Mouse (Mus musculus): ENCODE results near the gene Zbtb20. TPM values are rescaled to one million over a fixed set of nuclear protein-coding genes. Genes with fewer than 3 reads are reported as not detected.

The Zbtb20 gene
- polyA plus RNA-seq, 1 experiment from 2014 or later, result 38.1 TPM

GRCm38 (mm10) chr16:42874910-42875851 lies 500 bp upstream of the Zbtb20 start:
- peak; percentile 96 for ATAC-seq (ENCODE audit: insufficient number of reproducible peaks, low FRiP score)
- peak overlapping the region; percentile 74 for H3K4me3 ChIP-seq
- peak overlapping the region; percentile 74 for H3K4me2 ChIP-seq
- no peaks in the 10 kb centered on the region for H3K4me1 ChIP-seq (replicated peaks)
- H3K27me3 ChIP-seq (replicated peaks), result no peaks in the 10 kb centered on the region
- no peaks in the 10 kb centered on the region for H3K9me3 ChIP-seq (replicated peaks)
- WGBS, result under 1% methylated on average over 54 of the region's 54 CpGs
- H3K9ac ChIP-seq, result peak overlapping the region; percentile 85
- no peaks in the 10 kb centered on the region for H3K36me3 ChIP-seq
- H3K27ac ChIP-seq (ENCODE audit: poor library complexity, severe bottlenecking), result peak overlapping the region; percentile 99

GRCm38 (mm10) chr16:42876021-42877000 lies 630 bp downstream of the Zbtb20 start:
- peak; percentile 71 for ATAC-seq (ENCODE audit: insufficient number of reproducible peaks, low FRiP score)
- Histone ChIP-seq H3K9ac (peak overlapping the region; percentile 85), H3K4me2 (peak overlapping the region; percentile 74), H3K4me1 (replicated peaks) (no peaks in the 10 kb centered on the region), H3K9me3 (replicated peaks) (no peaks in the 10 kb centered on the region), H3K36me3 (no peaks in the 10 kb centered on the region), H3K27ac (ENCODE audit: poor library complexity, severe bottlenecking) (peak overlapping the region; percentile 99), H3K4me3 (peak overlapping the region; percentile 74), H3K27me3 (replicated peaks) (no peaks in the 10 kb centered on the region)
- under 1% methylated on average over 23 of the region's 62 CpGs for whole genome bisulfite sequencing

GRCm38 (mm10) chr16:42880046-42880445 lies 4.4 kb downstream of the Zbtb20 start:
- no peak overlapping the region for H3K9ac ChIP-seq
- H3K27me3 ChIP-seq (replicated peaks), result no peaks in the 10 kb centered on the region
- no peak for ATAC-seq (ENCODE audit: insufficient number of reproducible peaks, low FRiP score)
- H3K4me2 ChIP-seq, result no peak overlapping the region
- no peaks in the 10 kb centered on the region for H3K36me3 ChIP-seq
- H3K9me3 ChIP-seq (replicated peaks), result no peaks in the 10 kb centered on the region
- 83% methylated on average over 3 of the region's 3 CpGs for WGBS
- H3K4me3 ChIP-seq, result no peak overlapping the region
- no peaks in the 10 kb centered on the region for H3K4me1 ChIP-seq (replicated peaks)
- H3K27ac ChIP-seq (ENCODE audit: poor library complexity, severe bottlenecking), result no peak overlapping the region

- 58% methylated on average over 2 of the region's 2 CpGs for WGBS
- H3K27me3 ChIP-seq (replicated peaks), result no peaks in the 10 kb centered on the region
- H3K9ac ChIP-seq, result no peak overlapping the region
- no peak overlapping the region for H3K4me2 ChIP-seq
- ATAC-seq (ENCODE audit: insufficient number of reproducible peaks, low FRiP score), result no peak
- 0 out of 2 replicates have a peak overlapping the region, but pooled peaks have one; percentile 11 for H3K27ac ChIP-seq (ENCODE audit: poor library complexity, severe bottlenecking)
- H3K4me3 ChIP-seq, result no peak overlapping the region
- H3K9me3 ChIP-seq (replicated peaks), result no peaks in the 10 kb centered on the region
- peaks cover 5% of the 10 kb centered on the region for H3K4me1 ChIP-seq (replicated peaks)
- H3K36me3 ChIP-seq, result no peaks in the 10 kb centered on the region
These were observed 9.9 kb downstream of the Zbtb20 start for GRCm38 (mm10) chr16:42885538-42885937.

GRCm38 (mm10) chr16:42885964-42886363 lies 10.3 kb downstream of the Zbtb20 start:
- ATAC-seq (ENCODE audit: insufficient number of reproducible peaks, low FRiP score), result no peak
- Histone ChIP-seq H3K27me3 (replicated peaks) (no peaks in the 10 kb centered on the region), H3K9me3 (replicated peaks) (no peaks in the 10 kb centered on the region), H3K4me3 (no peak overlapping the region), H3K9ac (no peak overlapping the region), H3K27ac (ENCODE audit: poor library complexity, severe bottlenecking) (no peak overlapping the region), H3K4me2 (no peak overlapping the region), H3K36me3 (no peaks in the 10 kb centered on the region), H3K4me1 (replicated peaks) (peaks cover 5% of the 10 kb centered on the region)
- WGBS, result 77% methylated on average over 7 of the region's 7 CpGs

- Histone ChIP-seq H3K4me2 (no peak overlapping the region), H3K9me3 (replicated peaks) (no peaks in the 10 kb centered on the region), H3K27me3 (replicated peaks) (no peaks in the 10 kb centered on the region), H3K27ac (ENCODE audit: poor library complexity, severe bottlenecking) (no peak overlapping the region), H3K4me1 (replicated peaks) (no peaks in the 10 kb centered on the region), H3K4me3 (no peak overlapping the region), H3K36me3 (no peaks in the 10 kb centered on the region), H3K9ac (no peak overlapping the region)
- 81% methylated on average over 3 of the region's 3 CpGs for WGBS
- no peak for ATAC-seq (ENCODE audit: insufficient number of reproducible peaks, low FRiP score)
These were observed 21.5 kb downstream of the Zbtb20 start for GRCm38 (mm10) chr16:42897125-42897693.

- no peaks in the 10 kb centered on the region for H3K27me3 ChIP-seq (replicated peaks)
- H3K36me3 ChIP-seq, result no peaks in the 10 kb centered on the region
- H3K27ac ChIP-seq (ENCODE audit: poor library complexity, severe bottlenecking), result no peak overlapping the region
- H3K4me3 ChIP-seq, result no peak overlapping the region
- WGBS, result 83% methylated on average over 1 of the region's 1 CpGs
- no peaks in the 10 kb centered on the region for H3K4me1 ChIP-seq (replicated peaks)
- H3K9ac ChIP-seq, result no peak overlapping the region
- no peak for ATAC-seq (ENCODE audit: insufficient number of reproducible peaks, low FRiP score)
- H3K9me3 ChIP-seq (replicated peaks), result no peaks in the 10 kb centered on the region
- H3K4me2 ChIP-seq, result no peak overlapping the region
These were observed 24.6 kb downstream of the Zbtb20 start for GRCm38 (mm10) chr16:42900328-42900727.

- H3K9ac ChIP-seq, result peak overlapping the region; percentile 64
- H3K27me3 ChIP-seq (replicated peaks), result no peaks in the 10 kb centered on the region
- ATAC-seq (ENCODE audit: insufficient number of reproducible peaks, low FRiP score), result no peak
- no peaks in the 10 kb centered on the region for H3K36me3 ChIP-seq
- H3K27ac ChIP-seq (ENCODE audit: poor library complexity, severe bottlenecking), result peak overlapping the region; percentile 86
- peak overlapping the region; percentile 64 for H3K4me2 ChIP-seq
- no peaks in the 10 kb centered on the region for H3K9me3 ChIP-seq (replicated peaks)
- H3K4me1 ChIP-seq (replicated peaks), result peaks cover 13% of the 10 kb centered on the region
- H3K4me3 ChIP-seq, result peak overlapping the region; percentile 40
- 27% methylated on average over 4 of the region's 4 CpGs for WGBS
These were observed 31.6 kb downstream of the Zbtb20 start for GRCm38 (mm10) chr16:42907283-42907701.

- H3K4me2 ChIP-seq, result no peak overlapping the region
- no peaks in the 10 kb centered on the region for H3K9me3 ChIP-seq (replicated peaks)
These were observed 32.7 kb downstream of the Zbtb20 start for GRCm38 (mm10) chr16:42908381-42908780.

GRCm38 (mm10) chr16:42908896-42909295 lies 33.2 kb downstream of the Zbtb20 start:
- Histone ChIP-seq H3K4me2 (no peak overlapping the region), H3K27me3 (replicated peaks) (no peaks in the 10 kb centered on the region), H3K36me3 (no peaks in the 10 kb centered on the region), H3K9ac (no peak overlapping the region), H3K4me3 (no peak overlapping the region), H3K27ac (ENCODE audit: poor library complexity, severe bottlenecking) (no peak overlapping the region), H3K4me1 (replicated peaks) (peaks cover 13% of the 10 kb centered on the region), H3K9me3 (replicated peaks) (no peaks in the 10 kb centered on the region)
- WGBS, result 78% methylated on average over 5 of the region's 5 CpGs
- ATAC-seq (ENCODE audit: insufficient number of reproducible peaks, low FRiP score), result no peak

More at GRCm38 (mm10) chr16:42908381-42908780, 32.7 kb downstream of the Zbtb20 start:
- H3K27me3 ChIP-seq (replicated peaks), result no peaks in the 10 kb centered on the region
- H3K4me3 ChIP-seq, result no peak overlapping the region
- no peak overlapping the region for H3K27ac ChIP-seq (ENCODE audit: poor library complexity, severe bottlenecking)
- no peaks in the 10 kb centered on the region for H3K36me3 ChIP-seq
- peaks cover 13% of the 10 kb centered on the region for H3K4me1 ChIP-seq (replicated peaks)
- no peak for ATAC-seq (ENCODE audit: insufficient number of reproducible peaks, low FRiP score)
- no peak overlapping the region for H3K9ac ChIP-seq
